Mouse (Mus musculus) liver, postnatal 0 days (tissue): ENCODE data around the gene Fam45a.

ENCODE experiments used
- CTCF ChIP-seq: sonication (generic); IDR thresholded peaks from 2 replicates; pipeline ENCODE4 v1.5.1; 2016; ENCODE audit warnings: antibody characterized with exemption, low read depth
- EP300 ChIP-seq: IDR thresholded peaks from 2 replicates; pipeline ENCODE4 v1.6.1; 2016; ENCODE audit warnings: antibody characterized with exemption, low read depth, mild to moderate bottlenecking

DNA sequence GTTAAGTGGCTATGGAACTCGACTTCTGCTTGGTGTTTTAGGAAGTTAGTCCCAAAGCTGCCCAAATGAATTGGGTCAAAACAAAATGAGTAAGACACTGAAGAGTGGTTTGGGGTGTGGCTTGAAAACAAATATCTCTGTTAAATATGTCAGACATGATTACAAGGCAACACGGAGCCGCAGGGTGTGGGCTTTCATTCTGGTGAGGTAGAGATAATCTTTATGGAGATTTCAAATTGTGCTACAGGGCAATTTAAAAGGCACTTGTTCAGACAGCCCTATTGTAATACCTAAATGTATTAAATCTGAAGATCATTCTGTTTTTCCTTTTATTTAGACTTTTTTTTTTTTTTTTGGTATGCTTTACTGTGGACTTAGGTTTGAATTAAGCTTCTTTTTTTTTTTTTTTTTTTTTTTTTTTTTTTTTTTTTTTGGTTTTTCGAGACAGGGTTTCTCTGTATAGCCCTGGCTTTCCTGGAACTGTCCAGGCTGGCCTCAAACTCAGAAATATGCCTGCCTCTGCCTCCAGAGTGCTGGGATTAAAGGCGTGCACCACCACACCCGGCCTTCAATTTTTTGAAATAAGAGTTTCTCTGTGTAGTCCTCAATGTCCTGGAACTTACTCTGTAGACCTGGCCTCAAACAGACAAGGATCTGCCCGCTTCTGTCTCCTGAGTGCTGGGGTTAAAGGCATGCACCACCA is 11.4 kb upstream of the Fam45a start:
- TF ChIP-seq CTCF (no peak), EP300 (peak; percentile 94)
